Mouse (Mus musculus): ENCODE results near the gene Bpifa6. TPM values are rescaled to one million over a fixed set of nuclear protein-coding genes. Genes with fewer than 3 reads are reported as not detected.

Bpifa6 gene
- not detected in 2 replicates for polyA plus RNA-seq (2016; fragmentation: Nextera tagmentation; extraction: Ambion mirVana)

GRCm38 (mm10) chr2:153974582-153974981 is at the start of gene Bpifa6:
Gene Bpifa6, plus strand, starts transcription at chr2:153974945.
- WGBS: 83% methylated on average over 5 of the region's 5 CpGs
- H3K4me2 ChIP-seq (replicated peaks): no peak within 1 kb of the TSS
- H3K4me1 ChIP-seq: no peaks in the 10 kb centered on the region
- no peak within 1 kb of the TSS for H3K27ac ChIP-seq
- no peak for ATAC-seq (ENCODE audit: low FRiP score, low read depth)
- H3K4me3 ChIP-seq: no peak within 1 kb of the TSS
- no peak within 1 kb of the TSS for H3K9ac ChIP-seq
- no peaks in the 10 kb centered on the region for H3K27me3 ChIP-seq (replicated peaks)
- H3K36me3 ChIP-seq: no peaks in the 10 kb centered on the region
- no peaks in the 10 kb centered on the region for H3K9me3 ChIP-seq

DNA sequence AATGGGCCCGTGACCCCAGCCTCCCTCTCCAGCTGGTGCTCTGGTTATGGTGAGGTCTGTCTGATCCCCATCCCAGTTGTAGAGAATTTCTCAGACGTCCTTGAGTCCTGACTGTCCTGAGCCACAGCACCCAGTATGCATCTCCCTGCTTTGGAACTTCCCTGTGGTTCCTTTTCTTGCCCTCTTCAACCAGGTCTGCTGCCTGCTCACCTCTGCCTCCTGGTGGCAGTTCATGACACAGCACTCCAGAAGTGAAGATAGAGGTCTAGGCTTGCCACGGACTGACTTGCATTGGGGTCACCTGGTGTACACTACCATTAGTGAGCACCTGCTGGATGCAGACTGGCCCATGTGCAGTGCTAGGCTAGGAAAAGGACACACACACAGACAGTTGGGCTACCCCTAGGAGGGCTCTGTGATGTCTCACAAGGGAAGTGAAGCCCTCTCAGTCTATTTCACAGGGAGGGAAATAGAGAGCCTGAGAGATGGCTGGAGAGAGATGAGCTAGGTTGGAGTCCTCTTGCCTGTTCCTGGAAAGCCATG is 44.8 kb upstream of the Bpifa6 start:
- 46% methylated on average over 3 of the region's 3 CpGs for WGBS

GRCm38 (mm10) chr2:153931125-153931524 is 43.6 kb upstream of the Bpifa6 start:
- ATAC-seq (ENCODE audit: low FRiP score, low read depth): no peak
- Histone ChIP-seq H3K4me1 (no peaks in the 10 kb centered on the region), H3K9ac (no peak overlapping the region), H3K36me3 (no peaks in the 10 kb centered on the region), H3K27me3 (replicated peaks) (no peaks in the 10 kb centered on the region), H3K4me3 (no peak overlapping the region), H3K4me2 (replicated peaks) (no peak overlapping the region), H3K27ac (no peak overlapping the region), H3K9me3 (no peaks in the 10 kb centered on the region)
- 62% methylated on average over 6 of the region's 6 CpGs for WGBS

More for the DNA sequence above, 44.8 kb upstream of the Bpifa6 start:
- no peak overlapping the region for H3K27ac ChIP-seq
- H3K27me3 ChIP-seq (replicated peaks): no peaks in the 10 kb centered on the region
- no peaks in the 10 kb centered on the region for H3K4me1 ChIP-seq
- ATAC-seq (ENCODE audit: low FRiP score, low read depth): no peak
- H3K9ac ChIP-seq: no peak overlapping the region
- H3K36me3 ChIP-seq: no peaks in the 10 kb centered on the region
- H3K4me3 ChIP-seq: no peak overlapping the region
- H3K9me3 ChIP-seq: no peaks in the 10 kb centered on the region
- H3K4me2 ChIP-seq (replicated peaks): no peak overlapping the region

DNA sequence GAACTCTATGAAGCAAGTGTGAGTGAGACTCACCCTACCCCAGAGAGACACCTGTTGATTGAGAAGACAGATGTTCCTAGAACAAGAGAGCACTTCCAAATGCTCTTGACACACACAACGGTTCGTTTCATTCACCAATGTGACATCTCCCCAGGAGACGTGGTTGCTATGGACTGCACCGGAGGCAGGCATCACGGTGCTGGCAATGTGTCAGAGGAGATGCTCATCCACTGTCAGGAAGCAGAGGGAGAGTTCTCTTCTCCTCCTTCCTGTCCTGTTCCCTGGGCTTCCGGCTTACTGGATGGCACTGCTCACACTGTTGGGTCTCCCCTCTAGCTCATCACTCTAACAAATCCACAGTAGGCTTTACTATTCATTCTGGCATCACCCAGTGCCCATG is 41.4 kb upstream of the Bpifa6 start:
- H3K27me3 ChIP-seq (replicated peaks): no peaks in the 10 kb centered on the region
- WGBS: 62% methylated on average over 6 of the region's 6 CpGs
- no peak overlapping the region for H3K4me3 ChIP-seq
- no peaks in the 10 kb centered on the region for H3K4me1 ChIP-seq
- no peak for ATAC-seq (ENCODE audit: low FRiP score, low read depth)
- no peaks in the 10 kb centered on the region for H3K36me3 ChIP-seq
- no peak overlapping the region for H3K27ac ChIP-seq
- H3K9ac ChIP-seq: no peak overlapping the region
- H3K9me3 ChIP-seq: no peaks in the 10 kb centered on the region
- H3K4me2 ChIP-seq (replicated peaks): no peak overlapping the region

GRCm38 (mm10) chr2:153935348-153935747 is 39.4 kb upstream of the Bpifa6 start:
- Histone ChIP-seq H3K27ac (no peak overlapping the region), H3K36me3 (no peaks in the 10 kb centered on the region), H3K9me3 (no peaks in the 10 kb centered on the region), H3K9ac (no peak overlapping the region), H3K4me3 (no peak overlapping the region), H3K27me3 (replicated peaks) (no peaks in the 10 kb centered on the region), H3K4me2 (replicated peaks) (no peak overlapping the region), H3K4me1 (no peaks in the 10 kb centered on the region)
- 88% methylated on average over 6 of the region's 6 CpGs for WGBS
- ATAC-seq (ENCODE audit: low FRiP score, low read depth): no peak

- no peak for ATAC-seq (ENCODE audit: low FRiP score, low read depth)
- Histone ChIP-seq H3K4me1 (no peaks in the 10 kb centered on the region), H3K9ac (no peak within 1 kb of the TSS), H3K27me3 (replicated peaks) (no peaks in the 10 kb centered on the region), H3K4me2 (replicated peaks) (no peak within 1 kb of the TSS), H3K4me3 (no peak within 1 kb of the TSS), H3K27ac (no peak within 1 kb of the TSS), H3K9me3 (no peaks in the 10 kb centered on the region), H3K36me3 (no peaks in the 10 kb centered on the region)
- 87% methylated on average over 5 of the region's 5 CpGs for WGBS
Observed at GRCm38 (mm10) chr2:153937843-153938242, 36.9 kb upstream of the Bpifa6 start, which contains the start of gene Bpifb4. Gene Bpifb4, plus strand, starts transcription at chr2:153938212.

- Histone ChIP-seq H3K9me3 (no peaks in the 10 kb centered on the region), H3K4me1 (no peaks in the 10 kb centered on the region), H3K27me3 (replicated peaks) (no peaks in the 10 kb centered on the region), H3K4me3 (no peak overlapping the region), H3K4me2 (replicated peaks) (no peak overlapping the region), H3K27ac (no peak overlapping the region), H3K9ac (no peak overlapping the region), H3K36me3 (no peaks in the 10 kb centered on the region)
- no peak for ATAC-seq (ENCODE audit: low FRiP score, low read depth)
- 41% methylated on average over 3 of the region's 3 CpGs for WGBS
Observed at GRCm38 (mm10) chr2:153943537-153943936, 31.2 kb upstream of the Bpifa6 start.

DNA sequence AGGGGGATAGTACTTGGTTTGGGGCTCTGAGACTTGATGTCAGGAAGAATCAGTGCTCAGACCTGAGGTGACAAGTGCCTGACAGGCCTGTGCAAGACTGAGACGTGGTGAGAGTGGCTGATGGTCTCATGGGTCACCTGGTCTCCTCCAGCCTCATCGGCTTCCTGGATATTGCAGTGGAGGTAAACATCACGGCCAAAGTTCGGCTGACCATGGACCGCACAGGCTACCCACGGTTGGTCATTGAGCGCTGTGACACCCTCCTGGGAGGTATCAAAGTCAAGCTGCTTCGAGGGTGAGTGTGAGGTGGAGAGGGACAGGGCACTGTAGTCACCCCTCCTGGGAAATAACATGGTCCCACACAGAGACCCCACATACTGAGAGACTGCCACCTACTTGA is 30.2 kb upstream of the Bpifa6 start:
- Histone ChIP-seq H3K9ac (no peak overlapping the region), H3K4me3 (no peak overlapping the region), H3K4me1 (no peaks in the 10 kb centered on the region), H3K4me2 (replicated peaks) (no peak overlapping the region), H3K9me3 (no peaks in the 10 kb centered on the region), H3K27ac (no peak overlapping the region), H3K27me3 (replicated peaks) (no peaks in the 10 kb centered on the region), H3K36me3 (no peaks in the 10 kb centered on the region)
- 85% methylated on average over 8 of the region's 8 CpGs for WGBS
- ATAC-seq (ENCODE audit: low FRiP score, low read depth): no peak

DNA sequence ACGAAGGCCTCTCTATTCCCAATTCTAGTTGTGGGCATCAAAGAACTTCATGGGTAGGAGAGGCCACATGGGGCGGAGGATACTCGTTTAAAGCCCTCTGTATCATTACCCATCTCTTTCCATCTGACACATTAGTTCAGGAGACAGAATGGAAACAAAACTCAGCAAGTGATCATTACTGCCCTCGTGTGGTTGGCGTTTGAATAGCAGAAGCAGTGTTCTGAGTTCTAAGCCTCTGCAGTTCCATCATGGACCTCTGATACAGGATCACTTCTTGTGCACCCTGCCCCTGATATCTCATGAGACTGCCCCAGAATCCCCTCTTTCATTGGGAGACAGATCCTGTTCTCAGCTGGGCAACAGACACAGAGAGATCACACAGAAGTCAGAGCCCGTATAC is 21.8 kb upstream of the Bpifa6 start:
- no peak overlapping the region for H3K27ac ChIP-seq
- no peak overlapping the region for H3K9ac ChIP-seq
- WGBS: 29% methylated on average over 6 of the region's 6 CpGs
- no peaks in the 10 kb centered on the region for H3K27me3 ChIP-seq (replicated peaks)
- no peaks in the 10 kb centered on the region for H3K9me3 ChIP-seq
- no peaks in the 10 kb centered on the region for H3K4me1 ChIP-seq
- no peaks in the 10 kb centered on the region for H3K36me3 ChIP-seq
- no peak for ATAC-seq (ENCODE audit: low FRiP score, low read depth)
- H3K4me2 ChIP-seq (replicated peaks): no peak overlapping the region
- H3K4me3 ChIP-seq: no peak overlapping the region

GRCm38 (mm10) chr2:153953836-153954235 is 20.9 kb upstream of the Bpifa6 start:
- 7% methylated on average over 6 of the region's 6 CpGs for WGBS
- no peak overlapping the region for H3K9ac ChIP-seq
- H3K4me2 ChIP-seq (replicated peaks): peak overlapping the region; percentile 7; the same call in 1 of the 2 replicates
- H3K4me1 ChIP-seq: no peaks in the 10 kb centered on the region
- no peaks in the 10 kb centered on the region for H3K36me3 ChIP-seq
- ATAC-seq (ENCODE audit: low FRiP score, low read depth): peak; percentile 44; the same call in 1 of the 2 replicates
- H3K27me3 ChIP-seq (replicated peaks): no peaks in the 10 kb centered on the region
- H3K9me3 ChIP-seq: no peaks in the 10 kb centered on the region
- H3K4me3 ChIP-seq: no peak overlapping the region
- H3K27ac ChIP-seq: no peak overlapping the region

GRCm38 (mm10) chr2:153962821-153963331 is 11.9 kb upstream of the Bpifa6 start:
- Histone ChIP-seq H3K9me3 (no peaks in the 10 kb centered on the region), H3K4me3 (no peak overlapping the region), H3K36me3 (no peaks in the 10 kb centered on the region), H3K4me2 (replicated peaks) (no peak overlapping the region), H3K9ac (no peak overlapping the region), H3K27me3 (replicated peaks) (no peaks in the 10 kb centered on the region), H3K4me1 (no peaks in the 10 kb centered on the region), H3K27ac (no peak overlapping the region)
- 77% methylated on average over 4 of the region's 4 CpGs for WGBS
- ATAC-seq (ENCODE audit: low FRiP score, low read depth): no peak

DNA sequence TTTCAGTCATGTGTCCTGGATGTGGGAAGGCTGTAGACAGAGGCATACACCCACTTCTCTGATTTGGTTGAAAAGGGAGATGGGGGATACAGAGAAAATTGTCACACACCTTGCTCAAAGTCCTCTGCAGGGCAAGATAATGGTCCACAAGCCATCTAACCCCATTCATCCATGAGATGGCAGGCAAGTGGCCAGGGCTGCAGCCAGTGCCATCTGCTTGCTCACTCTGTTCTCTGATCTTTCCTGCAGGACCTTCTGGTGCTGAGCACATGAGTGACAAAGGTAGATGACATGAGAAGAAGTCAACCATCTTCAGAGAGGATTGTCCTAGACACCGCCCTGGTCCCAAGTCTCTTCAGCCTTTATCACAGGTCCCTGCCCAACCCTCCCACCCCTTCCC is 11.4 kb upstream of the Bpifa6 start:
- WGBS: 81% methylated on average over 1 of the region's 1 CpGs
- no peak for ATAC-seq (ENCODE audit: low FRiP score, low read depth)
- no peak overlapping the region for H3K4me2 ChIP-seq (replicated peaks)
- no peak overlapping the region for H3K9ac ChIP-seq
- H3K27me3 ChIP-seq (replicated peaks): no peaks in the 10 kb centered on the region
- no peaks in the 10 kb centered on the region for H3K9me3 ChIP-seq
- no peak overlapping the region for H3K27ac ChIP-seq
- no peak overlapping the region for H3K4me3 ChIP-seq
- no peaks in the 10 kb centered on the region for H3K36me3 ChIP-seq
- H3K4me1 ChIP-seq: no peaks in the 10 kb centered on the region

- no peaks in the 10 kb centered on the region for H3K9me3 ChIP-seq
- WGBS: 73% methylated on average over 5 of the region's 5 CpGs
- ATAC-seq (ENCODE audit: low FRiP score, low read depth): no peak
Observed at GRCm38 (mm10) chr2:153970221-153970620, 4.5 kb upstream of the Bpifa6 start.

More at GRCm38 (mm10) chr2:153970221-153970620, 4.5 kb upstream of the Bpifa6 start:
- no peak overlapping the region for H3K4me3 ChIP-seq
- H3K4me1 ChIP-seq: no peaks in the 10 kb centered on the region
- no peak overlapping the region for H3K27ac ChIP-seq
- no peak overlapping the region for H3K4me2 ChIP-seq (replicated peaks)
- no peaks in the 10 kb centered on the region for H3K36me3 ChIP-seq
- H3K9ac ChIP-seq: no peak overlapping the region
- no peaks in the 10 kb centered on the region for H3K27me3 ChIP-seq (replicated peaks)
